Mouse (Mus musculus): ENCODE data around the gene Tmsb15b1. TPM values are rescaled to one million over a fixed set of nuclear protein-coding genes. Genes with fewer than 3 reads are reported as not detected.
"Not testable (repeated sequence)": the region's sequence is repeated elsewhere in the genome, so short reads cannot be mapped to it uniquely, and the experiment has no call there.

The Tmsb15b1 gene
- 1 to 10 TPM; 2.8 to 7.7 TPM for total RNA-seq (2021)
- long read RNA-seq, experiment 1, result 0 reads
- long read RNA-seq, experiment 2, partial matches to known transcripts, result 1 of 1 reads
- long read RNA-seq, experiment 2, other reads (novel, unspliced or antisense), result 0 of 1 reads

DNA sequence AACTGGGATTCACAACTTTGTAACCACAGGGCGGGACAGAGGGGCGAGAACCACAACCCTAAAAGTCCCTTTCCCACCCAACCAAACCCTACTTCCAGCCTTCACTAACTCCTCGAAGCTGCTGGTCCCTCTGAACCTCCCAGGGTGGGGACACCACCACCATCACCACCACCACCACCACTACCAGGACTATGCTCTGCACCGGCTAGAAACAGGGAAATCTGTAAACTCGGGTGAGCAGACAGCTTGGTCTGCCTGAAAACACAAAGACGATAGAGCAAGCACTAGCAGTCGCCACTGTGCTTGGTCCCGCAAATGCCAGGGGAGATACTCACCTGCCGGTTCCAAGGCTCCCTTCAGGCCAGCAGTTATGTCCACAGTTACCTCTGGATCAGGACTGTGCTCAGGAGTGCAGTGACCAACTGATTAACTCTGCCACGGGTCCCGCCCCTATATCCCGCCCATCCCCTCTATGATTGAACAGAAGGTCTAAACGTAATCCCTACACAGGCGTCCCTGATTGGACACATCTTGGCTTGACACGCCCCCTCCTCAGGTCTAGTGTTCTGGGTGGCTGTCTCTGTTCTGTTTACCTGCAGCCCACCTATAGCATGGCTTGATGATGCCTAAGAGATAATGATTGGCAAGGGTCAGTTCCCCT lies at the start of gene Tmsb15b1, which contains the start of gene Tmsb15l:
Gene Tmsb15b1 (minus strand): TSS at position 451 of the 661 bp plus-strand sequence.
Gene Tmsb15l (minus strand): TSS at position 446 of the 661 bp plus-strand sequence.
- peak in 1 of 2 experiments; percentile 68 for DNase-seq (ENCODE audit: extremely low spot score in 1 of 2, low spot score in 2 of 2)
- no peak for TF ChIP-seq CTCF (IDR thresholded peaks at IDR 0.05)
- no peak within 1 kb of the TSS for H3K27ac ChIP-seq
- intact Hi-C loops (cut with DNase I), result loop anchor here (5.0 kb wide), 1 partner anchor 41 kb away; no protein-coding TSS in a partner anchor
- H3K4me3 ChIP-seq, result peak within 1 kb of the TSS; percentile 34

DNA sequence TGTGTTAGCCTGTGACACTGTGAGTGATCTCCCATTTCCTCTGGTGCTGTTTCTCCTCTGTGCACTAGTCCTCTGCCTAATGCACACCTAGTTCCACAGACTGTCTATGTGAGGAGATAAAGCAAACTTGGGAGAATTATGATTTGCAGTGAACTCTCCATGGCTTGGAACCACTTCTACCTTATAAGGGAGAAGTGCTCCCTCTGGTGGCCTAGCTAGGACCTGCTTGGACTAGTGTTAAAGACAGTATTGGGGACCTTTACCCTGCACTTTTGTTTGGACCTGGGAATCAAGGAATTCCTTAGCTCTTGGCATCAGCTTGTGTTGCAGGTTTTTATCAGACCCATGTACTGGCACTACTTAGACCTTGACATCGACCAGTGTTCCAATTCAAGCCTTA lies 42.6 kb upstream of the Tmsb15b1 start:
- peak; percentile 76 for TF ChIP-seq CTCF (IDR thresholded peaks at IDR 0.05)
- Histone ChIP-seq H3K4me3 (no peak overlapping the region), H3K27ac (no peak overlapping the region)
- intact Hi-C loops (cut with DNase I), result loop anchor here (5.0 to 10.0 kb wide), 3 partner anchors 42 to 395 kb away; partner anchors contain the start of genes Morf4l2, Tmsb15b1, Tmsb15b2 and Tmsb15l
- peak; percentile 22 to 62 for DNase-seq (ENCODE audit: extremely low spot score in 1 of 2, low spot score in 2 of 2)

DNA sequence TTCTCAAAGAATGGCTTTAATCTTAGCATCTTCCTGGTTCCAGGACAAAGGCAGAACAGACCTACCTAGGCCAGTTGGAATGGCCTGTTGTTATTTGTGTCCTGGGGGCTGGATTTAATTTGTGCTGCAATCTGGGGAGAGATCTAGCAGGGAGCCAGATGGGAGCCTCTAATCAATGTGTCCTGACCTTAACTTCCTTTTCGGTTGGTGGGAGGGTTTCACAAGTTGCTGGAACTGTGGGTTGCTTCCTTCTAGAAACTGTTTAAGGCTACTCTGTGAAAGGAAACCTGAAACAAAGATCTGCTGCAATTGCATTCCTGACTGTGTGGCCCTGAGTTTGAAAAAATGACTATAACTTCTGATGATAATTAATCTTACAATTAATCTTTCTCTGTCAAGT lies 41.0 kb upstream of the Tmsb15b1 start:
- intact Hi-C loops (cut with DNase I), result loop anchor here (2.0 to 10.0 kb wide), 4 partner anchors 40 to 393 kb away; partner anchors contain the start of genes Morf4l2, Tmsb15b1, Tmsb15b2 and Tmsb15l
- DNase-seq (ENCODE audit: extremely low spot score in 1 of 2, low spot score in 2 of 2), result no peak
- Histone ChIP-seq H3K27ac (no peak overlapping the region), H3K4me3 (no peak overlapping the region)
- no peak for TF ChIP-seq CTCF (IDR thresholded peaks at IDR 0.05)

DNA sequence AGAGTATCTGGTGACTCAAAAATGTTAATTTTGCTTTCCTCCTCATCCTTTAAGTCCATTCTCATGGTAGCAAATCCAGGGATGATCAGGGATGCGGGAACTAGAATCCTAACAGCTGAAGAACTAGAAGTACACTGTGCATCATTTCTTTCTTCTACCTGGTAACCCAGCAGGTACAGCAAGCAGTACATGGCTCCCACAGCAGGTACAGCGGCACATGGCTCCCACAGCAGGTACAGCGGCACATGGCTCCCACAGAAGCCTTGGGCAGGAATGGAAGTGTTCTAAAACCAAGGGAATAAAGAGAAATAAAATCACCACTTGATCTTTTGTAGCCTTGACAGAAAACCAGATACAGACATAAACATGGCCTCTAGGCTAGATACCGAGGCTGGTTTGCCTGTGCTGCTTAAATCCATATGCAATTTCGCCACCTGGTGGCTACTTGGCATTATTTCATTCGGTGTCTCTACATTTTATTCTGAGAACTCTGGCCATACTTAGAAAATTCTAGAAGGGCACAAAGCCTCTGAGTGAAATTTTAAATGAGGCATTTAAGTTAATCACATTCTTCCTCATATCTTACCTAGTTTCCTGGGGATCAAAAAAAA lies 38.5 kb upstream of the Tmsb15b1 start:
- H3K27ac ChIP-seq, result no peak overlapping the region
- peak; percentile 24 to 43 for DNase-seq (ENCODE audit: extremely low spot score in 1 of 2, low spot score in 2 of 2)
- H3K4me3 ChIP-seq, result no peak overlapping the region
- intact Hi-C loops (cut with DNase I), result loop anchor here (2.0 to 10.0 kb wide), 4 partner anchors 38 to 390 kb away; partner anchors contain the start of genes Morf4l2, Tmsb15b1, Tmsb15b2 and Tmsb15l
- TF ChIP-seq CTCF (IDR thresholded peaks at IDR 0.05), result peak; percentile 74

DNA sequence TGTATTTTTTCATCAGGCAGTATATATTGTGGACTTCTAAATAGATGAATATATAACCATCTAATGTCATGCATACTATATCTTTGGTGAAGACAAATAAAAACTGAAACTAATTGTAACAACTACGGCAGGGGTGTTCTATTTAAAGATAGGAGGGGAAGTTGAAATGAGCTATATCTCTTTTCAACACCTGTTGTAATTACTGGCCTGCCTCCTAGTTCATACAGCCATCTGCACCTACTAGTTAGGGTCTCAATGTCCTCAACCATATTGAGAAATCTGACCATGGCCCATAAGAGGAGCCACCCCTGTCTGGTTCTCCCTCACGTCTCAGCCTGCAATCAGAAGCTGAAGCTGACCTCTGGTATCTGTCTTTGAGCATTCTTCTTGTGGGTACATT lies 19.6 kb upstream of the Tmsb15b1 start:
- DNase-seq (ENCODE audit: extremely low spot score in 1 of 2, low spot score in 2 of 2), result no peak
- TF ChIP-seq CTCF (IDR thresholded peaks at IDR 0.05), result no peak
- intact Hi-C loops (cut with DNase I), result no loop called here
- no peak overlapping the region for H3K4me3 ChIP-seq
- no peak overlapping the region for H3K27ac ChIP-seq

DNA sequence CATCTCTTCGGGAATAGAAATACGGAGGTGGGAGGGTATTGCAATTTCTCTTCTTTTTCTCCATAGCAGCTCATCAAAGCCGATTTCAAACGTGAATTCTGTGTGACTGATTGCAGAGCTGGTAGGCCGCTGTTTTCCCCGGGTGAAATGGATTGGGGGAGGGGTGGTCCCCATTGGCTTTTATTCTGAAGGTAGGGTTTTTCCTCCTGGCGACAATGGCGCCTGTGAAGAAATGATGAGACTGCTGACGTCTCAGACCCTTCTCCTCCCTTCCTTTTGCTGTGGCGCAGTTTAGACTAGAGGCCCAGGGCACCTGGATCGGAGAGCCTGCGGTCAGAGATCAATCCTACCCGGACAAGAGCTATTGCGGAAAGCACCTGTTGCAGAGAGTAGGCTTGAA lies 17.0 kb upstream of the Tmsb15b1 start:
- no peak for TF ChIP-seq CTCF (IDR thresholded peaks at IDR 0.05)
- H3K4me3 ChIP-seq, result peak overlapping the region; percentile 61
- intact Hi-C loops (cut with DNase I), result no loop called here
- DNase-seq (ENCODE audit: extremely low spot score in 1 of 2, low spot score in 2 of 2), result peak in 1 of 2 experiments; percentile 14
- peak overlapping the region; percentile 89 for H3K27ac ChIP-seq

DNA sequence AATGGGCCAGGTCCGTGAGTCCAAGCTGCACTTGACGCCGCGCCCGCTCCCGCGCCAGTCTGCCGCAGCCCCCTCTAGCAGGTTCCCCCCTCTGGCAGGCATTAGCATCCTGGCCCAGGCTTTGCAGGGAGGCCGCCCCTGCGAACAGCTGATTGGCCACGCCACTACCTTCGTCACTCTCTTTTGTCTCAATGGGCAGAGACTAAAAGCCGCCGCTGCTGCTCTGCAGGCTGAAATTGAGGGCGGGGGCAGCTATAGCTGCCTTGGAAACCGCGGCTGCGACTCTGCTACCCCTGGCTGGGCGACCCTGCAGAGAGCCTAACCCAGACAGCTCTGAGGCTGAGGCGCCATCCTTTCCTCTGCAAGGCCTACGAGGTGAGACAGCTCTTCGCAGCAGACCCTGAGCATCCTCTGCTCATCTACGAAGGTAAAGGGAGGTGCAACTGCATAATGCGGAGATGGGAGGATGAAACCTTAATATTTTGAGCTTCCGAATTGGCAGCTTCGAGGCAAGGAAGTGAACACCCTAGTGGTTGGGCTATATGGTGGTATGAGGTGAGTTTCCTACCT lies 16.4 kb upstream of the Tmsb15b1 start, which contains the start of gene Zcchc18:
Gene Zcchc18 (plus strand): TSS at position 178 of the 570 bp plus-strand sequence.
- Histone ChIP-seq H3K4me3 (peak within 1 kb of the TSS; percentile 61), H3K27ac (peak within 1 kb of the TSS; percentile 89)
- intact Hi-C loops (cut with DNase I), result no loop called here
- no peak; the same call in 1 of the 2 replicates for TF ChIP-seq CTCF (IDR thresholded peaks at IDR 0.05)
- DNase-seq (ENCODE audit: extremely low spot score in 1 of 2, low spot score in 2 of 2), result peak; percentile 77 to 82

DNA sequence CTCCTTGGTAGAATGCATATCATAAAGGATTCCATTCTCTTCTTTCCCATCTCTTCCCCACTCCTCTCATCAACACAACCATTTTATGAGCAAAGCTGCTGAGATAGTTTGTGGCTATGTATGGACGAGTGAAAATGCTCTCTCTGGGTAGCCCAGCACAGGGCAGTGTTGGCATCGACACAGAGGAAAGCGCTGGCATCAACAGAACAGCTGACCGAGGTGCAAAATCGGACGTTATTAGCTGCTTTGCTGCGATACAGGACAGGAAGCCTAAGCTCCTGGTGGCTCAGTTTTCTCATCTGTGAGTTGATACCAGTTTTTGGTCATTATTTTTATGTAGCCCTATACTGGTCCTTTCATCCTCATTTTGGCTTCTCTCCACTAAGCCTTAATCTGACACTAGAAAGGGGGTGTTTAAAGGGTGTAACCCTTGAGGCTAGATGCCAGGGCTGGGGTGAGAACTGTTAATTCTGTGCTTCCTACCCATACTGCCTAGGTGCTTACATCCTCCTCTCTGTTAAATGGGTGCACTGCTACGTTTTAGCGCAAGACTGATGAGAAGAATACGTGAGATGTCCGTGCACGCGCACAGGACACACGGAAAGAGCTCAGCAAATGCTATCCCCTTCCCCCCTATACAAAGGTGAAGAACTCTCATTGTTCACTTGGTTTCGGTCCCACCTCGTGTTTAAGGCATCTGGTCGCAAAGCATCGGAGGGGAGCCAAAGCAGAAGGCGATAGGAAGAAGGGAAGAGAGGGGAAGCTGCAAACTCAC lies 15.7 kb upstream of the Tmsb15b1 start:
- Histone ChIP-seq H3K27ac (peak overlapping the region; percentile 89), H3K4me3 (peak overlapping the region; percentile 61)
- DNase-seq (ENCODE audit: extremely low spot score in 1 of 2, low spot score in 2 of 2), result no peak
- no peak for TF ChIP-seq CTCF (IDR thresholded peaks at IDR 0.05)
- intact Hi-C loops (cut with DNase I), result no loop called here

DNA sequence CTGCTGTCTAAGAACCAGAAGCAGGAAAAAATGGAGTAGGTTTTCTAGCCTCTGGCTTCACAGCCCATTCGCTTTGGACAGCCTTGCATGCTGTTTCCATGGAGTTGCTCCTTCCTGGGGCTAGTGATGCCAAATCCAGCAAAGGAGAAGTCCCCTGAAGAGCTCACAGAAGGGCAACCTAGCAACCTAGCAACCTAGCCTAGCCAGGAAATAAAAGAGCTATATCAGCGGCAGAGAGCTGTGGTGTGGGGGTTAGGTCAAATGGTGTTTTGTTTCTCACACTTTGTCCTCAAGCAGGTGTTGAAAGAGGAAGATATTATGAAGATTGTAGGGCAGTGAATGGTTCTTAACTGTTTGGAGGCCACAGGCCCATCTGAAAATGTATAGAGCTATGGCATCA lies 14.6 kb upstream of the Tmsb15b1 start:
- no peak overlapping the region for H3K27ac ChIP-seq
- intact Hi-C loops (cut with DNase I), result no loop called here
- TF ChIP-seq CTCF (IDR thresholded peaks at IDR 0.05), result no peak
- no peak overlapping the region for H3K4me3 ChIP-seq
- no peak for DNase-seq (ENCODE audit: extremely low spot score in 1 of 2, low spot score in 2 of 2)

DNA sequence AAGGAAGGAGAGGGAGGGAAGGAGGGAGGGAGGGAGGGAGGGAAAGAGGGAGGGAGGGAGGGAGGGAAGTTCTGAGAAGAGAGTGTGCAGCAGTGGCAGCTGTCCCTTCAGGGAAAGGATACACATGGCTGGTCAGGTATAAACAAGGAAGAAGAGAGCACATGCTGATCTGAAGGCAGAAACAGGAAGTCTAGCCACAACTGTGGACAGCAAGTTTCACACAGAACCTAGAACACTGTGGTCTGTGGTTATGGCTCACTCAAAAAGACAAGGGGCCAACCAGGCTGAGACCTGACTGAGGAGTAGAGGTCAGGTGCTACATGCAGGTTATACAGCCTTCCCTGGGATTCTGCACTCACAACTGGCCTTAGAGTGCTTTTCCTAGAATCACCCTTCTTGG lies 9.4 kb upstream of the Tmsb15b1 start:
- intact Hi-C loops (cut with DNase I), result no loop called here
- H3K4me3 ChIP-seq, result no peak overlapping the region
- no peak for DNase-seq (ENCODE audit: extremely low spot score in 1 of 2, low spot score in 2 of 2)
- no peak overlapping the region for H3K27ac ChIP-seq
- no peak for TF ChIP-seq CTCF (IDR thresholded peaks at IDR 0.05)

DNA sequence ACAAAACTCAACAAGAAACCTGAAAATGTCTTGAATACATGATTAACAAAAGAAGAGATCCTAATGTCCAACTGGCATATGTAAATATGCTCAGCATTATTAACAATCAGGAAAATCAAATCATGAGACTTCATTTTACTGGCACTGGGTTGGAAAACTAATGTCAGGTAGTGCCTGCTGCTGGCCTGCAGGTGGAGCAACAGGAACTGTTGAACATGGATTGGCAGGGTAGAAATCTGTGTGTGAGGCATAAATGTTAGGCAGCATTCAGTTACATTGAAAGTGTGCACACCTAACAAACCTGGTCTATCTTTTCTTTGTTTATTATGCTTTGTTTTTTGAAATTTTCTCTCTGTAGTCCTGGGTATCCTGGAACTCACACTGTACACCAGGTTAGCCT lies 1.9 kb upstream of the Tmsb15b1 start:
- Histone ChIP-seq H3K27ac (no peak overlapping the region), H3K4me3 (no peak overlapping the region)
- TF ChIP-seq CTCF (IDR thresholded peaks at IDR 0.05), result peak; percentile 57
- DNase-seq (ENCODE audit: extremely low spot score in 1 of 2, low spot score in 2 of 2), result no peak
- intact Hi-C loops (cut with DNase I), result loop anchor here (2.0 to 5.0 kb wide), 2 partner anchors 20 to 39 kb away; no protein-coding TSS in a partner anchor

DNA sequence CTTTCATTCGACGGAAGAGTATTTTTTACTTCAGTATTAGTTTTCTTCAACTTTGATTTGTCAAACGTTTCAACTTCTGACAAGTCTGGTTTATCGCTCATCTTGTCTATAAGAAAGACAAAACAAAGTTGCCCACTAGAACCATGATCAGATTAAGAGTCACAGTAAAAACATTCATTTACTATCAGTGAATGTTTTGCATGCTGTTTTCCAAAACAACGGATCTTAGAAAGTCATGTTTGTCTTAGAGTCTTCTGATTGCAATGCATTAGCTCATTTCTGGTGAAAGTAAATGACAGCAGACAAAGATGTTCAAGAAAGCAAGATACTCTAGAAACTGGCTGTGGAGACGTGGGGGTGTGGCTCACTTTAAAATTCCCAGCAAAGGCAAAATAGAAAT lies 1.3 kb downstream of the Tmsb15b1 start, which contains the start of gene Tmsb15b2:
Gene Tmsb15b2 (minus strand): TSS at position 101 of the 400 bp plus-strand sequence.
- H3K4me3 ChIP-seq, result peak within 1 kb of the TSS; percentile 34
- DNase-seq (ENCODE audit: extremely low spot score in 1 of 2, low spot score in 2 of 2); H3K27ac ChIP-seq: not testable (repeated sequence)
- intact Hi-C loops (cut with DNase I), result loop anchor here (5.0 kb wide), 1 partner anchor 42 kb away; no protein-coding TSS in a partner anchor
